Mouse (Mus musculus): ENCODE measurements around the gene Slc39a2.

- no peak for TF ChIP-seq POLR2A (IDR thresholded peaks at IDR 0.05; ENCODE audit: low read depth, low read length)
- TF ChIP-seq CTCF (IDR thresholded peaks at IDR 0.05; ENCODE audit: extremely low read depth, insufficient read length, insufficient replicate concordance, low read depth, low read length) = no peak
These were observed 25.4 kb downstream of the Slc39a2 start, which contains the start of gene Tppp2 for GRCm38 (mm10) chr14:51918125-51918524.
